Mouse (Mus musculus) retina, postnatal 7 days (tissue): ENCODE measurements around the gene Ntn1.

ENCODE experiments used
- DNase-seq: peaks from one replicate; pipeline ENCODE4 v3.0.0-alpha.2; 2012; ENCODE audit warnings: low read depth, low spot score

The Ntn1 gene

GRCm38 (mm10) chr11:68215206-68215912 lies 185.3 kb downstream of the Ntn1 start:
- DNase-seq, result no peak

- no peak for DNase-seq
Measured at GRCm38 (mm10) chr11:68214496-68215205, 186.0 kb downstream of the Ntn1 start.

DNA sequence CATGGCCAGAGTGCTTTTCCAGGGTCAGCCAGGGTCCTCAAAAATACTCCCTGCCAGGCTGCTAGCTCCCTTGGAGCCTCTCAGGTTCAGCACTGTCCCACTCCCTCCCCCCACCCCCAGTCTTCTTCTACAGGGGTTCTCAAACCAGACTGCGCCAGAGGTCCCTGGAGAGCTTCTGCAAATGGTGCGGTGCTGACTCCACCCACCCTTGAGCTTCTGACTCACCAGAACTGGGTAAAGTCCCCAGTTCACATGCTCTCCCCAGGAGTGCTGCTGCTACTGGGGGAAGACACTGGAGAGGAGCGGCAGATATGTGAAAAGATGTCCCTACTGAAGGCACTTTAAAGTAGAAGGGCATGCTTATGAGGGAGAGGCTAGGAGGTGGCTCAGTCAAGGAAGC lies 186.7 kb downstream of the Ntn1 start:
- DNase-seq, result no peak

DNA sequence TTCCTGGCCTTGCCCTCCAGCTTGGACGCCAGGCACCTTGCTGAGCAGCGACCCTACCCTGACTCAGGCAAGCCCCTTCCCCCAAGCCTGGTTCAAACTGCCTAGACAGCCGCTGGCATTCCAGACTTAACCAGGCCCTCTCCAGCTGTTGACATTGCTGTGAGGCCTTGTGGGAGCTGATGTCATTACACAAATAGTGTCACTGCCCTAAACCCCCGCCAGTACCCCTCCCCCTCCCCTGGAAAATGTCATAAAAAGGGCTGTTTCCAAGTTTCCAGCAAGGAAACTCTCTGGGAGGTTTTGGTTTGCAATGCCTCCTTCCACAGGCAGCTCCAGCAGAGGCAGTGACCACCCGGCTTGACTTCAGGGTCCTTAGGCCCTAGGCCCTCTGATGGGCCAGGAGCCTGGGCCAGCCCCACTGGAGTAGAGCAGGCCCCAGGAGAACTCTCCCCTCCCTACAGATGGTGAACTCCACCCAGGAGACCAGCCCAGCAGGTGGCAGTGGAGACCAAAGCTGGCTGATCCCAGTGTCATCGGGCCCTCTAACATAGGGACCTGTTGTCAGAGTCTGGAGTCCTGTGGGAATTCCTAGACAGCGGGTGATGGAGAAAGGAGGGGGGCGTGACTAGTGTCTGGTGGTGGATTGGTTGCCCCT lies 188.6 kb downstream of the Ntn1 start:
- DNase-seq, result peak; percentile 11

DNA sequence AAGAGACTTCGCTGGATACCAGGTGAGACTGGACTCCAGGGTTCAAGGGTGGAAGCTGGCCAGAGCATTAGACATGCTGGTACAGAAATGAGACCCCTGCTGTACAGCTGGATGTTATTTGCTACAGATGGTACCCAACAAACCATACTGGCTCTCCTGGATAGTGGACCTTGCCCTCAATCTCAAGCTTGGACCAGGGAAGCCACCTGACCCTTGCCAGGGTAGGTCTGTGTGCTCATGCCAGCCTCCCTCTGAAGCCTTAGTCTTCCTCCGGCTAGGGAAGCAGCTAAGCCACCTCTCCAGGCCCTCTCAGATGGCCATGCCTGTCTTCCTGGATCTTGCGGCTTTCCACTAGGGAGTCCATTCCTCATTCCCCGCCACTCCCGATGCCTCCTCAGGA lies 189.9 kb downstream of the Ntn1 start:
- no peak for DNase-seq

DNA sequence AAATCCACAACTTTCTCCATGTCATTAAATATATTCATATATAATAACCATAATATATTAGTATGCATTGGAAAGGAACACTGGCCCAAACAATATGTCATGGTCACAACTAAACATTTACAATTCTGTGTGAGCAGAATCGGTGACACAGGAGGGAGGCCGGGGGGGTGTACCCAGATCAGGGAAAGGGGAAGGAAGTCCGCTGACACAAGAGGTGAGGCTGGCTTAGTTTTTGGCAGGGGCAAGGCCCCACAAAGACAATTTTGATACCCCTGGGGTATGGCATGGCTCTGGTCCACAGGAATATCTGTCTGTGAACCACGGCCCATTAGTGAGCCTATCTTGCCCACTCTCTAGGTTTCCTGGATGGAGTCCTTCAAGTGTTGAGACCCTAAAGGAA lies 191.1 kb downstream of the Ntn1 start:
- DNase-seq, result no peak

DNA sequence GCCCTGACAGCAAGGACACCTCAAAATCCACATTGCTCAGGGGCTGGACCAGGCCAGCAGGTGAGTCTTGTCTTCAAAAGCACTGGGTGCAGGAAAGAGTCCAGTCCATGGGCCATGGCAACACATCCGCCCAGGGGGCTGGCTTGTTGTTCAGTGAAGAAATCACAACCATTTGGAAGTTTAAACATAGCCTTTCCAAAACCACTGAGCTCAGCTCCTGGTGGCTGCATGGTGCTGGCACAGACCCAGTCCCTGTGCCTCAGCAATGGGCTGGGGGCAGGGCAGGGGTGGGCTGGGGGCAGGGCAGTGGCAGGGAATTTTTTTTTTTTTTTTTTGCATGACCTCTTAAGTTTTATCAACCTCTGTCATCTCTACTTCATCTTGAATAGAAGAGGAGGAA lies 192.0 kb downstream of the Ntn1 start:
- no peak for DNase-seq

GRCm38 (mm10) chr11:68208023-68208422 lies 192.6 kb downstream of the Ntn1 start:
- no peak for DNase-seq

DNA sequence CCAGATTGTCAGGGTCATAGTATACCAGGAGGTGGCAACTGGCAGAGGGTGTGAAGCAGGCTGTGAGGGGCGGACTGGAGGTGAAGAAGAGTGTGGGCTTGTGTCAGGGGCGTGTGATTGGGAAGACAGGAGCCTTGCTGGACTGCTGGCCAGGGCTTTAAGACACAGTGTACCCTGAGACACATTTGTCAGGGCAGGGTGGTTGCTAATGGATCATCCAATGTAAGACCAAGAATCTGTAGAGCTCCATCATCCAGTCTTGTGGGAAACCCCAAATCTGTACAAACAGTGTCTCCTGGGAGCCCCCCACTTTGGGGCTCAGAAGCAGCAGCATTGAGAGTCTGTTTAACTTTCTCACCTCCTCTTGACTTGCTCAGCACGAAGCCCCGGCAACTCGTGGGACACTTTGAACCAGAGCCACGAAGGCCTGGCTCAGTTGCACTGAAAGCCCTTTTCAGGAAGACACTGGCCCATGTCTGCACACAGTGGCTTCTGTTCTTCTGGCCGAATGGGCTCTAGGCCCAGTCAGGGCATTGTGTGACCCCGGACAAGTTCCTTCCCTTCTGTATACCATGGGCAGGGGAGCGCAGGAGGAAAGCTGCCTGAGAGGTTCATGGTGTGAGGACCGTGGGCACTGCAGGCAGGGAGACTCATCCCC lies 194.9 kb downstream of the Ntn1 start:
- DNase-seq, result no peak

DNA sequence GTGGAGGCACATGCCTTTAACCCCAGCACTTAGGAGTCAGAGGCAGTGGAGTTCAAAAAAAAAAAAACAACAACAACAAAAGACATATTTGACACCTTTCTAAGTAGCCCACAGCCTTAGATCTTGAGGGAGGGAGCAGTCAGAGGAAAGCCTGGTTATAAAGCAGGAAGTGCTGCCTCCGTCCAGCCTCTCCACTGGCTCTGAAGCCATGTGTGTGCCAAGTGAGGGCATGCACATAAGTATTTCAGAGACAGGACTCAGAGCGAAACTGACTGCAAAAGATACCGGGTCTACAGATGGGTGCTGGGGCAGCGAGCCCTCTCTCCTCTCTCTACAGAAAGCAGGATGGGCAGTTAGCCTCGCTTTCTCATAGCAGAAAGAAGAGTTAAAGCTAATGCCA lies 196.2 kb downstream of the Ntn1 start:
- DNase-seq, result no peak

GRCm38 (mm10) chr11:68203658-68204315 lies 196.8 kb downstream of the Ntn1 start:
- DNase-seq, result no peak

GRCm38 (mm10) chr11:68202561-68202960 lies 198.1 kb downstream of the Ntn1 start:
- no peak for DNase-seq

- DNase-seq, result no peak
Measured at GRCm38 (mm10) chr11:68201811-68202459, 198.7 kb downstream of the Ntn1 start.

DNA sequence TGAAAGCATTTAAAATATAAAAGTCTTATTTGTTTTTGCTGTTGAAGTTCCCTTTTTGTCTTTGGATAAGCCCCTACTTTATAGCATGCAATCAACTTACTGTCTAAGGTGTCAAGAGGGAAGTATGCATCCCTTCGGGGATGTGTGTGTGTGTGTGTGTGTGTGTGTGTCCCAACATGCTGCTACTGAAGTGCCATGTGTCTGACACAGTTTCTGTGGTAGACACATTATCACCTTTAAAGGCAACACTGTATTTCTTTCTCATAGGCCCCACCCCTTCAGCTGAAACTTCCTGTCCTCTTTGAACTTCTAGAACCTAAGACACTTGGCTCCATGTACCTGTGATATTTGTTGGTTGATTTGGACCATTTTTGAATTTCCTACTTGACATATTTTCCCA lies 199.6 kb downstream of the Ntn1 start:
- DNase-seq, result no peak

- DNase-seq, result no peak
Measured at GRCm38 (mm10) chr11:68200500-68200899, 200.1 kb downstream of the Ntn1 start.

GRCm38 (mm10) chr11:68199801-68200423 lies 200.7 kb downstream of the Ntn1 start:
- no peak for DNase-seq

GRCm38 (mm10) chr11:68199103-68199502 lies 201.5 kb downstream of the Ntn1 start:
- no peak for DNase-seq

DNA sequence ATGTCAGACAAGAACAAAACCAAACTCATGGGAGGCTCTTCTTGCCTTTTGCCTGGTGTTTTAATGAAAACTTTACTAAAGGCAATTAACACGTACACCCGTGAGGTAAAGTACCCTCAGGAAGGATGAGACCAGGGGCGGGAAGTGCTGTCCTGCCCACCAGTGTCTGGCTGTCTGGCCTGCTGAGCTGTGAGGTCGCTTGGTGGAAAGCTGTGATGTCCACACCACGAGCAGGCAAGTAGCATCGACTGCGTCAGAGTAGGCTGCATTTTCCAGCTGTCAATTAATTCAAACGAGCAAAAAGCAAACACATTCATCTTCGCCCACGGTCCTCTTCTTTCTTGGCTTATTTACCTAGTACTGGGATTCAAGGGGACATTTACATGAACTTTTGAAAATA lies 201.9 kb downstream of the Ntn1 start:
- DNase-seq, result no peak

- no peak for DNase-seq
Measured at GRCm38 (mm10) chr11:68197471-68197870, 203.2 kb downstream of the Ntn1 start.

- no peak for DNase-seq
Measured at GRCm38 (mm10) chr11:68196566-68196965, 204.1 kb downstream of the Ntn1 start.

- no peak for DNase-seq
Measured at GRCm38 (mm10) chr11:68195693-68196176, 204.9 kb downstream of the Ntn1 start.
